Mouse (Mus musculus) liver, embryonic 12.5 days (tissue): ENCODE measurements around the gene Zfp963. TPM values are rescaled to one million over a fixed set of nuclear protein-coding genes. Genes with fewer than 3 reads are reported as not detected.

ENCODE experiments used
- ATAC-seq: fragments of 200-750 bp; cut with Nextera tagmentation; 2 replicates; pipeline ENCODE4 v1.8.0; 2017; ENCODE audit warnings: moderate number of reproducible peaks, mild to moderate bottlenecking, moderate library complexity
- H3K27ac ChIP-seq: fragments of 300-500 bp; sonication (generic); 2 replicates; pipeline ENCODE4 v1.5.1; 2016; ENCODE audit warnings: mild to moderate bottlenecking
- H3K27me3 ChIP-seq: fragments of 300-500 bp; sonication (generic); replicated peaks from 2 replicates; pipeline ENCODE4 v1.6.1; 2016; ENCODE audit warnings: mild to moderate bottlenecking, moderate library complexity
- H3K36me3 ChIP-seq: fragments of 300-500 bp; sonication (generic); 2 replicates; pipeline ENCODE4 v1.6.1; 2016; ENCODE audit warnings: mild to moderate bottlenecking, moderate library complexity
- H3K4me1 ChIP-seq: fragments of 300-500 bp; sonication (generic); 2 replicates; pipeline ENCODE4 v1.6.1; 2016
- H3K4me2 ChIP-seq: fragments of 300-500 bp; sonication (generic); 2 replicates; pipeline ENCODE4 v1.6.1; 2016; ENCODE audit warnings: mild to moderate bottlenecking, moderate library complexity
- H3K4me3 ChIP-seq: fragments of 300-500 bp; sonication (generic); 2 replicates; pipeline ENCODE4 v1.5.1; 2016; ENCODE audit warnings: mild to moderate bottlenecking, moderate library complexity
- H3K9ac ChIP-seq: fragments of 300-500 bp; sonication (generic); 2 replicates; pipeline ENCODE4 v1.6.1; 2016; ENCODE audit warnings: mild to moderate bottlenecking, moderate library complexity
- H3K9me3 ChIP-seq: fragments of 300-500 bp; sonication (generic); replicated peaks from 2 replicates; pipeline ENCODE4 v1.6.1; 2016; ENCODE audit warnings: mild to moderate bottlenecking, moderate library complexity
- WGBS: fragments of 180-500 bp; shearing (Covaris S2); methylation state at CpG from one replicate; pipeline ENCODE4 v1.1.7; 2016; ENCODE audit not compliant: insufficient replicate concordance; 5-methylcytosine and 5-hydroxymethylcytosine counted together
- polyA plus RNA-seq: library from polyadenylated mRNA; unstranded; fragments of >200 nt; fragmentation: Nextera tagmentation; extraction: Ambion mirVana; gene quantifications from 2 replicates; pipeline ENCODE4 v1.2.1, GENCODE M21; 2016

The Zfp963 gene
- 1.8 and 2.3 TPM in 2 replicates for polyA plus RNA-seq

- Histone ChIP-seq H3K36me3 (peaks cover 4% of the 10 kb centered on the region; the same call in 1 of the 2 replicates), H3K4me2 (peak within 1 kb of the TSS; percentile 76), H3K4me3 (peak within 1 kb of the TSS; percentile 80), H3K4me1 (peaks cover 55% of the 10 kb centered on the region), H3K27ac (peak within 1 kb of the TSS; percentile 99), H3K27me3 (no peaks in the 10 kb centered on the region), H3K9me3 (no peaks in the 10 kb centered on the region), H3K9ac (peak within 1 kb of the TSS; percentile 86)
- peak; percentile 98 for ATAC-seq
- 4% methylated on average over 48 of the region's 48 CpGs for WGBS
These were observed at the start of gene Zfp963 for GRCm38 (mm10) chr8:69749544-69750454. Zfp963 (minus strand) TSS chr8:69749970.

DNA sequence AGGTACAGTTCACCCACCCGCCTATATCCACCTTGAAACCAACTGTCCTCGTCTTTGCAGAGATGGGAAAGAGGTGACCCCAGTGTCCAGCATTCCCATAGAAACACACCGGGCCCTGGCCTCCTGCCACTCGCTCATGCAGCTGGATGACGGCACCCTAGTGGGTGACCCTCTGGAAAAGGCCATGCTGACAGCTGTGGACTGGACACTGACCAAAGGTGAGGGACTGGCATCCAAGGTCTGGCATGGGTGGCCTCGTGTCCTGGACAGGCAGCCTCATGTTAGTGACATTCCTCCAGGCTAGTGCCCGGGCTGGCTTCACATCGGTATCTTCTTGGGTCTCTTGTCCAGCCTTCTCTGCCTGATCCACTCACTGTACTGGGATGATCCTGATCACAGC lies 49.5 kb upstream of the Zfp963 start:
- no peak overlapping the region for H3K4me3 ChIP-seq
- no peak for ATAC-seq
- no peak overlapping the region for H3K4me2 ChIP-seq
- no peak overlapping the region for H3K27ac ChIP-seq
- no peaks in the 10 kb centered on the region for H3K4me1 ChIP-seq
- H3K36me3 ChIP-seq = peaks cover 100% of the 10 kb centered on the region
- H3K9me3 ChIP-seq = no peaks in the 10 kb centered on the region
- 88% methylated on average over 8 of the region's 8 CpGs for WGBS
- H3K9ac ChIP-seq = no peak overlapping the region
- no peaks in the 10 kb centered on the region for H3K27me3 ChIP-seq

- Histone ChIP-seq H3K4me2 (no peak overlapping the region), H3K4me3 (no peak overlapping the region), H3K27ac (no peak overlapping the region), H3K4me1 (peaks cover 11% of the 10 kb centered on the region), H3K36me3 (peaks cover 100% of the 10 kb centered on the region), H3K9ac (no peak overlapping the region), H3K27me3 (no peaks in the 10 kb centered on the region), H3K9me3 (no peaks in the 10 kb centered on the region)
- 80% methylated on average over 10 of the region's 10 CpGs for WGBS
- no peak for ATAC-seq
These were observed 47.9 kb upstream of the Zfp963 start for GRCm38 (mm10) chr8:69797661-69798060.

DNA sequence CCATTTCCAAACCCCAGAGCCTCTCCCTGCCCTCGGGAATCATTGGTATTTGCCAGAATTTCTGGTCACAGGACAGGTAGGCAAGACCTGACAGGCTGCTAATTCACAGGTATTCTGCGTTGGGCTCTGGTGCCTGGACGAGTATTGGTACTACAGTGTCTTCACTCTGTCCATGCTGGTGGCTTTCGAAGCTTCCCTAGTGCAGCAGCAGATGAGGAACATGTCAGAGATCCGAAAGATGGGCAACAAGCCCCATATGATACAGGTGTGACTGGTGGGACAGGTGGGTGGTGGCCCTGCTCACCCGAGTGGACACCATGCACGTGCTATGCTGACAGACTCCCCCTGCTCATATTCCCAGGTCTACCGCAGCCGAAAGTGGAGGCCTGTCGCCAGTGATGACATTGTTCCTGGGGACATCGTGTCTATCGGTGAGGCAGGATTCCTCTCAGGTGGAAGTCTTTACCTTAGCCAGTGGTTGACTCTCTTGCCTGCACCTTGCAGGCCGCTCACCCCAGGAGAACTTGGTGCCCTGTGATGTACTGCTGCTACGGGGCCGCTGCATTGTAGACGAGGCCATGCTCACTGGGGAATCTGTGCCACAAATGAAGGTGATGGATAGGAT lies 47.1 kb upstream of the Zfp963 start:
- H3K4me2 ChIP-seq = no peak overlapping the region
- H3K4me1 ChIP-seq = peaks cover 19% of the 10 kb centered on the region
- H3K9ac ChIP-seq = no peak overlapping the region
- no peak overlapping the region for H3K27ac ChIP-seq
- no peak for ATAC-seq
- H3K27me3 ChIP-seq = no peaks in the 10 kb centered on the region
- H3K9me3 ChIP-seq = no peaks in the 10 kb centered on the region
- H3K36me3 ChIP-seq = peaks cover 92% of the 10 kb centered on the region
- WGBS = 88% methylated on average over 16 of the region's 16 CpGs
- no peak overlapping the region for H3K4me3 ChIP-seq

GRCm38 (mm10) chr8:69794901-69795300 lies 45.1 kb upstream of the Zfp963 start:
- Histone ChIP-seq H3K27ac (no peak overlapping the region), H3K27me3 (no peaks in the 10 kb centered on the region), H3K9ac (no peak overlapping the region), H3K4me3 (no peak overlapping the region), H3K4me1 (peaks cover 25% of the 10 kb centered on the region), H3K36me3 (peaks cover 72% of the 10 kb centered on the region), H3K9me3 (no peaks in the 10 kb centered on the region), H3K4me2 (no peak overlapping the region)
- WGBS = 92% methylated on average over 6 of the region's 6 CpGs
- no peak for ATAC-seq

- Histone ChIP-seq H3K27ac (no peak overlapping the region), H3K9me3 (no peaks in the 10 kb centered on the region), H3K36me3 (peaks cover 64% of the 10 kb centered on the region), H3K27me3 (no peaks in the 10 kb centered on the region), H3K4me2 (no peak overlapping the region), H3K4me3 (no peak overlapping the region), H3K9ac (0 out of 2 replicates have a peak overlapping the region, but pooled peaks have one; percentile 5), H3K4me1 (peaks cover 33% of the 10 kb centered on the region)
- no peak for ATAC-seq
- 79% methylated on average over 3 of the region's 3 CpGs for WGBS
These were observed 44.3 kb upstream of the Zfp963 start for GRCm38 (mm10) chr8:69794096-69794495.

- H3K27me3 ChIP-seq = no peaks in the 10 kb centered on the region
- H3K4me1 ChIP-seq = peaks cover 36% of the 10 kb centered on the region
- WGBS = 91% methylated on average over 4 of the region's 4 CpGs
- no peaks in the 10 kb centered on the region for H3K9me3 ChIP-seq
- ATAC-seq = no peak
- peaks cover 60% of the 10 kb centered on the region for H3K36me3 ChIP-seq
- no peak overlapping the region for H3K27ac ChIP-seq
- no peak overlapping the region for H3K4me2 ChIP-seq
- no peak overlapping the region for H3K4me3 ChIP-seq
- 0 out of 2 replicates have a peak overlapping the region, but pooled peaks have one; percentile 5 for H3K9ac ChIP-seq
These were observed 43.9 kb upstream of the Zfp963 start for GRCm38 (mm10) chr8:69793666-69794065.

- peak overlapping the region; percentile 87 for H3K4me2 ChIP-seq
- H3K4me3 ChIP-seq = peak overlapping the region; percentile 100
- no peaks in the 10 kb centered on the region for H3K9me3 ChIP-seq
- H3K27ac ChIP-seq = peak overlapping the region; percentile 99
- peaks cover 39% of the 10 kb centered on the region for H3K36me3 ChIP-seq
- peak; percentile 53 for ATAC-seq
- WGBS = under 1% methylated on average over 45 of the region's 48 CpGs
- peaks cover 36% of the 10 kb centered on the region for H3K4me1 ChIP-seq
- H3K9ac ChIP-seq = peak overlapping the region; percentile 94
- H3K27me3 ChIP-seq = no peaks in the 10 kb centered on the region
These were observed 41.8 kb upstream of the Zfp963 start for GRCm38 (mm10) chr8:69791415-69792068.

DNA sequence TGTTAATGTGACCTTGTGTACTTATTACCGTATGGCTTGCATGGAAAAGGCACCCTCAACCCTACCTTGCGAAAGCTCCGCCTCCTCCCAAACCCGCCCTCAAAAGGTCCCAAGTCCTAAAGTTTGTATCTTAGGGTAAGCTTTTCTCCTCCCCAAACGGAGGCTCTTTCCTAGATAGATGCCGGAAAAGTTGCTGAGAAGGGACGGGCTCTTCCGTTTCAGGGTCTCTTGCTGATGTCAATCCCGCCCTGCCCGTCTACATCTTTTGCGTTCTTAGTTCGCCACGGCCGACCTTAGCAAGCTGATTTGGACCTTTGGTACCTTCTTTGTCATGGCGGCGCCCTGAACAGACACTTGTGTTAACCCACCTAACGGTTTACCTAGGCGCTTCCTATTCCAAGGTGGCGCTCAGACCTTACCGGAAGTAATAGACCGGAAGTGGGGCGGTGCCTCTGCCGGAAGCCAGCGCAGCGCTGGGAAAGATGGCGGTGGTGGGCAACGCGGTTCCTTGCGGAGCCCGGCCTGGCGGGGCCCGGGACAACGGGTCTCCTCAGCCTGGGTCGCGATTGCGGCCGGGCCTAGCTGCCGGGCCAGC lies 41.1 kb upstream of the Zfp963 start, which contains the start of the genes Atp13a1 and Zfp866:
Gene Atp13a1 (plus strand): TSS at position 391 of the 595 bp plus-strand sequence.
Gene Zfp866 (minus strand): TSS at position 406 of the 595 bp plus-strand sequence.
- Histone ChIP-seq H3K4me3 (peak within 1 kb of the TSS; percentile 100), H3K27me3 (no peaks in the 10 kb centered on the region), H3K4me1 (peaks cover 36% of the 10 kb centered on the region), H3K27ac (peak within 1 kb of the TSS; percentile 99), H3K36me3 (peaks cover 32% of the 10 kb centered on the region), H3K4me2 (peak within 1 kb of the TSS; percentile 87), H3K9me3 (no peaks in the 10 kb centered on the region), H3K9ac (peak within 1 kb of the TSS; percentile 94)
- ATAC-seq = peak; percentile 93
- WGBS = under 1% methylated on average over 38 of the region's 38 CpGs

DNA sequence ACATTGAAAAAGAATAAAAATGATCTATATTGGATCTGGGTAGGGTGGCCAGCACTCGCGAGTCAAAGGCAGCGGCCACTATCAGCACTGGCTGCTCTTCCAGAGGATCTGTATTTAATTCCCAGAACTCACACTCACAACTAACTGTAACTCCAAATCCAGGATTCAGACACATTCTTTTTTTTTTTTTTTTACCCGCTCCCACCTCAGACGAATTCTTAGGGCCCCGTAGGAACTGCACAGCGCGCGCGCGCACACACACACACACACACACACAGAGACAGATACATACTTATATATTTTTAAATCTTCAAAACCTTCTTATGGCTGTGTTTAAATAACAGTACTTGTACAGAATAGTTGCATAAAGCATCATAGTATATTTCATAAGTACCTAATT lies 40.6 kb upstream of the Zfp963 start:
- peak overlapping the region; percentile 99 for H3K27ac ChIP-seq
- no peak for ATAC-seq
- no peaks in the 10 kb centered on the region for H3K9me3 ChIP-seq
- peaks cover 36% of the 10 kb centered on the region for H3K4me1 ChIP-seq
- H3K9ac ChIP-seq = peak overlapping the region; percentile 94
- H3K4me3 ChIP-seq = peak overlapping the region; percentile 100
- peak overlapping the region; percentile 87 for H3K4me2 ChIP-seq
- peaks cover 27% of the 10 kb centered on the region for H3K36me3 ChIP-seq
- 14% methylated on average over 11 of the region's 11 CpGs for WGBS
- H3K27me3 ChIP-seq = no peaks in the 10 kb centered on the region

DNA sequence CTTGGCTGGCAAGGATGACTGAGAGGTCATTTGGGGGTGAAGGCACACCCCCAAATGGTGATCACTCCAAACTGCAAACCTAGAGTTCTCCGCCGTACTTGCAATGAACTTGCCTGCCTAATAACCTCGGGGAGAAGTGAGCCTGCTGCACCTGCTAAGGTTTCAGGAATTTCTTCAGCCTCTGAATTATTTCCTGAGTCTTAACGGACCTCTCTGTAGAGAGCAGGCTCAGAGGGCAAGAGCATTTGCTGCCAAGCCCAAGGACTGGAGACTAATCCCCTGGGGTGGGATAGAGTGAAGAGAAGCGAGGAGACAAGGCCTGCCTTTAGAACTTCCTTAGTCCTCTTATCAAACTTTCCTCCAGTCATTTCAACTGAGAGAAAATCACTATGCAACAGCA lies 40.0 kb upstream of the Zfp963 start:
- peaks cover 36% of the 10 kb centered on the region for H3K4me1 ChIP-seq
- H3K27me3 ChIP-seq = no peaks in the 10 kb centered on the region
- H3K4me3 ChIP-seq = peak overlapping the region; percentile 100
- no peaks in the 10 kb centered on the region for H3K9me3 ChIP-seq
- peak overlapping the region; percentile 94; the same call in 1 of the 2 replicates for H3K9ac ChIP-seq
- peak overlapping the region; percentile 87 for H3K4me2 ChIP-seq
- no peak for ATAC-seq
- WGBS = 45% methylated on average over 5 of the region's 5 CpGs
- H3K27ac ChIP-seq = peak overlapping the region; percentile 99
- H3K36me3 ChIP-seq = peaks cover 20% of the 10 kb centered on the region
